Mouse (Mus musculus): ENCODE measurements at regions not wholly inside any gene's neighbourhood (a gene's known extent, or its start where the extent isn't known, plus 50 kb on each side); places are given as distances from the start of the nearest gene placed in this dataset.

DNA sequence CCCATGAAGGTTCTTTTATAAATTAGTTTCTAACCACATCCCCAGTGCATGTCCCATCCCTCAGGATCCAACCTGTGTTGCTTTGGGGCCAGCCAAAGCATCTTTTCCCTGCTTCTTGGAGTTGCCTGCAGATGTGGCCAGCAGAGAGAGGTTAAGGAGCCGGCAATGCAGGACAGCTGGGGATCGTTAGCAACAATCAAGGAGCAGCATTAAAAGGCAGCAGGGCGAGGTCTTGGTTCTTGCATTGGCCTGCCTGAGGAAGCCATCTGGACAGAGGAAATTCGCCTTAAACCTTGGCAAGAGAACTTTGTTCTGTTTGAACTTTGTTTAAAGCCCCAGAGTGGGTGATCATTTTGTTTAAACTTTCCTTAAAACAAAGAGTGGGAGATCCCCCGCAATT lies 118.7 kb upstream of the Prdm1 start:
- Histone ChIP-seq H3K27me3 (replicated peaks) (no peaks in the 10 kb centered on the region), H3K27ac (no peak overlapping the region), H3K4me1 (no peaks in the 10 kb centered on the region), H3K4me3 (no peak overlapping the region), H3K36me3 (replicated peaks) (no peaks in the 10 kb centered on the region), H3K9ac (no peak overlapping the region), H3K9me3 (no peaks in the 10 kb centered on the region), H3K4me2 (no peak overlapping the region)
- ATAC-seq (replicated peaks): no peak
- WGBS: 72% methylated on average over 5 of the region's 5 CpGs

- no peak overlapping the region for H3K4me3 ChIP-seq
- no peak overlapping the region for H3K27ac ChIP-seq
- H3K9me3 ChIP-seq: no peaks in the 10 kb centered on the region
- H3K4me1 ChIP-seq: no peaks in the 10 kb centered on the region
- WGBS: 89% methylated on average over 5 of the region's 5 CpGs
- no peaks in the 10 kb centered on the region for H3K36me3 ChIP-seq (replicated peaks)
- H3K4me2 ChIP-seq: no peak overlapping the region
- no peak for ATAC-seq (replicated peaks)
- H3K9ac ChIP-seq: no peak overlapping the region
- H3K27me3 ChIP-seq (replicated peaks): no peaks in the 10 kb centered on the region
Measured at GRCm38 (mm10) chr10:44646615-44647014, 118.3 kb upstream of the Prdm1 start.

DNA sequence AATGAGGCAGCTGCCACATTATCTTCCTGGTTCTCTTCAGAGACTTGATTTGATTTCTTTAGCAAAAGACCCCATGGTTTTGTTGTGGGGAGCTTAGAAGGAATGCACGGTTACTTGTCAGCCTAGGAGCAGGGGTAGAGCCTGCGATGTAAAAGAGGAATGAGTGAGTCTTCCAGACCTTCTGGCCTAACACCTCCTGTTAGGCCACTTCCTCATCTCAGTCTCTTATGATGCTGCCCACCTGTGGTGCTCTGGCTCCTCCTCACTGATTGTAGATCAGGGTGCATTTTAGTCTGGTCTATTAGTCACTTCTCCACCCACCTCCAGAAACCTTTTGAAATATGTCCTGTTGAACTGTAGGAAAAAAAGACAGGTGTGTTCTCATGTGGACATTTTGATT lies 113.3 kb upstream of the Prdm1 start:
- Histone ChIP-seq H3K4me2 (no peak overlapping the region), H3K9me3 (no peaks in the 10 kb centered on the region), H3K27ac (no peak overlapping the region), H3K4me1 (no peaks in the 10 kb centered on the region), H3K27me3 (replicated peaks) (no peaks in the 10 kb centered on the region), H3K36me3 (replicated peaks) (no peaks in the 10 kb centered on the region), H3K9ac (no peak overlapping the region), H3K4me3 (no peak overlapping the region)
- no peak for ATAC-seq (replicated peaks)
- WGBS: 94% methylated on average over 2 of the region's 2 CpGs

DNA sequence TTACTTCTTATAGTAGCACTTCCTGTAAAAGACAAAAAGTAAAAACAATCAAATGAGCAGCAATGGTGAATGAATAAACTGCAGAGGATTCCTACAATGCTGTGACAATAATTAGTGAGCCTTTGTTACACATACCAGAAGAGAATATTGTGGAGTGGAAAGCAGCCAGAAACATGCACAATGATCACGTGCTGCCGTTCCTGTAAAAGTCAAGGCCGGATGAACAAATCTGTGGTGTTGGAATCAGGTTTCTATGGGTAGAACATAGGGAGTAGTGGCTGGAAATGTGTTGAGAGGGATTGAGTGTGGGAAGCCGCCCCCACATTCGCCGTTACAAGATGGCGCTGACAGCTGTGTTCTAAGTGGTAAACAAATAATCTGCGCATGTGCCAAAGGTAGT lies 112.3 kb upstream of the Prdm1 start:
- no peak for ATAC-seq (replicated peaks)
- no peak overlapping the region for H3K9ac ChIP-seq
- 95% methylated on average over 8 of the region's 8 CpGs for WGBS

GRCm38 (mm10) chr10:44638678-44639077 lies 110.4 kb upstream of the Prdm1 start:
- Histone ChIP-seq H3K36me3 (replicated peaks) (no peaks in the 10 kb centered on the region), H3K4me3 (no peak overlapping the region)
- ATAC-seq (replicated peaks): no peak

More for the DNA sequence above, 112.3 kb upstream of the Prdm1 start:
- H3K4me1 ChIP-seq: no peaks in the 10 kb centered on the region
- H3K9me3 ChIP-seq: no peaks in the 10 kb centered on the region
- H3K27me3 ChIP-seq (replicated peaks): no peaks in the 10 kb centered on the region
- no peak overlapping the region for H3K4me3 ChIP-seq
- H3K27ac ChIP-seq: no peak overlapping the region
- no peak overlapping the region for H3K4me2 ChIP-seq
- H3K36me3 ChIP-seq (replicated peaks): no peaks in the 10 kb centered on the region

DNA sequence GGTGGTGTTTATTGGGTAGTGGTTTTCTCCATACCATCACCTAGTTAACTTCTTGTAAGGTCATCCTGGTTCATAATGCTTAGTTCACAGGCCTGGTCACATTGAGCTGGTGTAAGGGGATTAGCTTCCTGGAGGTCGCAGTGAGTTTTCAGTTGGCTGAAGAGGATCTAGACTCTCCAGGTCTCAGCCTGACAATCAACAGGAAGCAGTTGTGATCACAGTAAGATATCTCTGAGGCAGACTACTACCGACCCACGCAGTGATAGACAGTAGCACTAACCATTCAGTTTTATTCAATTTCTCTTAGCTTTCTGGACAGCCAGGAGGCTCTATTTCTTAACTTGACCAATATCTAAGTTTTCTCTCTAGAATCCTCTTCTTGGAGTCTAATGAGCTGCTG lies 108.5 kb upstream of the Prdm1 start:
- WGBS: 84% methylated on average over 3 of the region's 3 CpGs
- no peak for ATAC-seq (replicated peaks)
- Histone ChIP-seq H3K4me2 (no peak overlapping the region), H3K9me3 (no peaks in the 10 kb centered on the region), H3K27me3 (replicated peaks) (no peaks in the 10 kb centered on the region), H3K9ac (no peak overlapping the region), H3K4me1 (no peaks in the 10 kb centered on the region), H3K27ac (no peak overlapping the region), H3K36me3 (replicated peaks) (no peaks in the 10 kb centered on the region), H3K4me3 (no peak overlapping the region)

More at GRCm38 (mm10) chr10:44638678-44639077, 110.4 kb upstream of the Prdm1 start:
- H3K4me2 ChIP-seq: no peak overlapping the region
- H3K27ac ChIP-seq: no peak overlapping the region
- H3K4me1 ChIP-seq: no peaks in the 10 kb centered on the region
- no peaks in the 10 kb centered on the region for H3K9me3 ChIP-seq
- H3K27me3 ChIP-seq (replicated peaks): no peaks in the 10 kb centered on the region
- WGBS: 89% methylated on average over 2 of the region's 2 CpGs
- no peak overlapping the region for H3K9ac ChIP-seq

GRCm38 (mm10) chr10:44636061-44636460 lies 107.8 kb upstream of the Prdm1 start:
- Histone ChIP-seq H3K27me3 (replicated peaks) (no peaks in the 10 kb centered on the region), H3K4me3 (no peak overlapping the region), H3K9me3 (no peaks in the 10 kb centered on the region), H3K9ac (no peak overlapping the region), H3K27ac (no peak overlapping the region), H3K4me2 (no peak overlapping the region), H3K36me3 (replicated peaks) (no peaks in the 10 kb centered on the region), H3K4me1 (no peaks in the 10 kb centered on the region)
- ATAC-seq (replicated peaks): no peak

DNA sequence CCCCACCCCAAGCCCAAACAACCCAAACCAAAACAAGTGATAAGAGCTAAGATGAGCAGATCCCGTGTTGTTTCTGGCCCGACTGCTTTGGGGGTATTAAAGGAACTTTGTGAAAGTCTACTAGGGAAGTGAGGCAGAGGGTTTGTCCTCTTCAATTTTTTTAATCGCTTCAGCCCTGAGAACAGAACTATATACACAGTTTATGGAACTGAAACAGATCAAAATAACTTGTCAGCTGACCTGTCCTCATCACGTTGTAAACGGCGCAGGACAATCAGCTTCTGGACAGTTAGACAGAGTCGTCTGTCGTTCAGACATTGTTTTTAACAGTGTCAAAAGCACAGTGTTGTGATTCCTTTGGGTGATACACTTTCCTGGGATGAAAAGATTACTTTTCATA lies 103.3 kb upstream of the Prdm1 start:
- no peak for ATAC-seq (replicated peaks)
- Histone ChIP-seq H3K4me1 (no peaks in the 10 kb centered on the region; the same call in 1 of the 2 replicates), H3K4me3 (no peak overlapping the region), H3K36me3 (replicated peaks) (no peaks in the 10 kb centered on the region), H3K9ac (no peak overlapping the region), H3K4me2 (no peak overlapping the region), H3K9me3 (no peaks in the 10 kb centered on the region), H3K27me3 (replicated peaks) (no peaks in the 10 kb centered on the region), H3K27ac (no peak overlapping the region)
- 76% methylated on average over 8 of the region's 8 CpGs for WGBS

DNA sequence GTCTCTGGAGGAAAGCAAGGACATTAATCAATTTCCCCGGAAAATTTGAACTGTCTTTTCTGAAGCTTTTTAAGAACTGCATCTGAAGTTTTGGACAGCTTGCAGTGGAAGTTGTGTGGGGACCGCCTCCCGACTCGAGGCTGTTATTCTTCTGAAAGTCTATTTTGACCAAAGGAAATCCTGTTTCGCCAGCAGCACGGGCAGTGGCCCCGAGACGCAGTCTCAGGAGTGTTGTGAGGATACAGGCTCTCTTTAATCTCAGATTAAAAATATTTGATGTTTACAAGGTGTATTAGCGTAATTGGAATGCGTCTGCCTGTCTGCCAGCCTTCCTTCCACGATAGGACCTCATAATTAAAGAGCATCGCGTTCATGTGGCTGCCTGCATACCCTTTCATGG lies 102.2 kb upstream of the Prdm1 start:
- Histone ChIP-seq H3K27ac (no peak overlapping the region), H3K4me2 (no peak overlapping the region), H3K9ac (no peak overlapping the region), H3K36me3 (replicated peaks) (no peaks in the 10 kb centered on the region), H3K27me3 (replicated peaks) (no peaks in the 10 kb centered on the region), H3K9me3 (no peaks in the 10 kb centered on the region), H3K4me1 (no peaks in the 10 kb centered on the region; the same call in 1 of the 2 replicates), H3K4me3 (no peak overlapping the region)
- 71% methylated on average over 13 of the region's 13 CpGs for WGBS
- no peak for ATAC-seq (replicated peaks)

DNA sequence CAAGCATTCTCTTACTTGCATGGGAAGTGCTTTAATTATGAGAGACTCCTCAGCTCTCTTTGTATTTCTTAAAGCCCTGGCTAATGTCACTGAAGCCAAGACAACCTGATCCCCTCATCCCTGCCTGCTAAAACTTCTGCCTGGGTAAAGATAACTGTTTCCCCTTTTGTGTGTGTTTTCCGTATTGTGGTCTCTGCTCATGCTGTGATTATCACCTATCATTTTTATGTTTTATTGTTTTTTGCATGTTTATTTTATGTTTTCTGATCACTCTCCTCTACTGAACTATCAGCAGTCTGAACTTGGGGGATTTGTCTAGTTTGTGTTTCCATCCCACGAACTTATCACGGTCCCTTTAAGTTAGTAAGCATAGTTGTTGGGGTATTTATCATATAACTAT lies 100.1 kb upstream of the Prdm1 start:
- no peak overlapping the region for H3K27ac ChIP-seq
- H3K9ac ChIP-seq: no peak overlapping the region
- no peaks in the 10 kb centered on the region; the same call in 1 of the 2 replicates for H3K4me1 ChIP-seq
- H3K36me3 ChIP-seq (replicated peaks): no peaks in the 10 kb centered on the region
- 88% methylated on average over 3 of the region's 3 CpGs for WGBS
- no peak overlapping the region for H3K4me3 ChIP-seq
- H3K9me3 ChIP-seq: no peaks in the 10 kb centered on the region
- ATAC-seq (replicated peaks): no peak
- no peak overlapping the region for H3K4me2 ChIP-seq
- H3K27me3 ChIP-seq (replicated peaks): no peaks in the 10 kb centered on the region

GRCm38 (mm10) chr10:44627431-44627830 lies 99.1 kb upstream of the Prdm1 start:
- Histone ChIP-seq H3K36me3 (replicated peaks) (no peaks in the 10 kb centered on the region), H3K4me1 (no peaks in the 10 kb centered on the region; the same call in 1 of the 2 replicates), H3K4me3 (no peak overlapping the region), H3K4me2 (no peak overlapping the region), H3K9ac (no peak overlapping the region), H3K27me3 (replicated peaks) (no peaks in the 10 kb centered on the region), H3K27ac (no peak overlapping the region), H3K9me3 (no peaks in the 10 kb centered on the region)
- 98% methylated on average over 3 of the region's 3 CpGs for WGBS
- no peak for ATAC-seq (replicated peaks)

DNA sequence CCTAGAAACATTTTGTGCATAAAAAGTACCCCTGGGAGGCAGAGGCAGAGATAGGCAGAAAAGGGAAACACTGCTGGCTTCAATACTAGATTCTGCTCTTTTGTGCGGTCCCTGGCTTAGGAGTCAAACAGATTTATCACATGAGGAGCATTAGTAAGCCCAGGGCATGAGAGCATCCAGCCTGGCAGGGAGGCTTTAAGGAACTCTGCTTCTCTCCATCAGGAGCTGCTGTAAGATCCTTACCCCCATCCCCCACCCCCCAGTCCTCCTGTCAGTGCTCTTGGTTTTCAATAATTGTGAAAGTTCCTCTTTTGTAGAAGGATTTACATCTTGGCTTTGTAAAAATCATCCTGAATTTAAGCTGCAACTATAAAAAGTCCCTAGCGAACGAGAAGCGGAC lies 97.2 kb upstream of the Prdm1 start:
- Histone ChIP-seq H3K27me3 (replicated peaks) (no peaks in the 10 kb centered on the region), H3K27ac (no peak overlapping the region), H3K36me3 (replicated peaks) (no peaks in the 10 kb centered on the region), H3K4me2 (no peak overlapping the region), H3K4me3 (no peak overlapping the region), H3K4me1 (no peaks in the 10 kb centered on the region; the same call in 1 of the 2 replicates), H3K9ac (no peak overlapping the region), H3K9me3 (no peaks in the 10 kb centered on the region)
- 0 out of 2 replicates have a peak, but pooled peaks have one; percentile 42 for ATAC-seq (replicated peaks)
- 51% methylated on average over 4 of the region's 4 CpGs for WGBS

GRCm38 (mm10) chr10:44615586-44615985 lies 87.3 kb upstream of the Prdm1 start:
- Histone ChIP-seq H3K9ac (no peak overlapping the region), H3K4me2 (no peak overlapping the region), H3K4me3 (no peak overlapping the region), H3K27ac (no peak overlapping the region), H3K4me1 (no peaks in the 10 kb centered on the region), H3K36me3 (replicated peaks) (no peaks in the 10 kb centered on the region), H3K27me3 (replicated peaks) (no peaks in the 10 kb centered on the region), H3K9me3 (no peaks in the 10 kb centered on the region)
- ATAC-seq (replicated peaks): no peak
- WGBS: 71% methylated on average over 1 of the region's 1 CpGs

- Histone ChIP-seq H3K27me3 (replicated peaks) (no peaks in the 10 kb centered on the region), H3K4me1 (no peaks in the 10 kb centered on the region), H3K9ac (no peak overlapping the region), H3K9me3 (no peaks in the 10 kb centered on the region), H3K36me3 (replicated peaks) (no peaks in the 10 kb centered on the region), H3K4me2 (no peak overlapping the region), H3K27ac (no peak overlapping the region), H3K4me3 (no peak overlapping the region)
- 91% methylated on average over 7 of the region's 7 CpGs for WGBS
- ATAC-seq (replicated peaks): no peak
Measured at GRCm38 (mm10) chr10:44612571-44612970, 84.3 kb upstream of the Prdm1 start.

All from midbrain, embryonic 15.5 days (tissue).